Mouse (Mus musculus): ENCODE data around the gene Pank1. TPM values are rescaled to one million over a fixed set of nuclear protein-coding genes. Genes with fewer than 3 reads are reported as not detected.

The Pank1 gene
- polyA plus RNA-seq, 1 experiment from 2014 or later: 7.5 TPM

- no peak overlapping the region for H3K4me2 ChIP-seq (ENCODE audit: low read depth, low read length)
- peaks cover 13% of the 10 kb centered on the region for H3K4me1 ChIP-seq (replicated peaks; ENCODE audit: control insufficient read depth, insufficient read depth, low read length)
- no peak overlapping the region for H3K9ac ChIP-seq (ENCODE audit: low read length)
- no peak for ATAC-seq (ENCODE audit: low read depth)
- peaks cover 6% of the 10 kb centered on the region for H3K36me3 ChIP-seq (ENCODE audit: control insufficient read depth, insufficient read depth, low read length)
- no peaks in the 10 kb centered on the region for H3K9me3 ChIP-seq (ENCODE audit: control insufficient read depth, low read length)
- H3K4me3 ChIP-seq (ENCODE audit: low read length): no peak overlapping the region
- H3K27ac ChIP-seq (ENCODE audit: low read length): no peak overlapping the region
- 68% methylated on average over 5 of the region's 5 CpGs for WGBS
- no peaks in the 10 kb centered on the region for H3K27me3 ChIP-seq (ENCODE audit: control insufficient read depth, insufficient read depth, low read depth, low read length)
Measured at GRCm38 (mm10) chr19:34844760-34845159, 34.5 kb downstream of the Pank1 start.

GRCm38 (mm10) chr19:34844047-34844446 is 35.2 kb downstream of the Pank1 start:
- no peaks in the 10 kb centered on the region for H3K9me3 ChIP-seq (ENCODE audit: control insufficient read depth, low read length)
- ATAC-seq (ENCODE audit: low read depth): no peak
- peaks cover 6% of the 10 kb centered on the region for H3K36me3 ChIP-seq (ENCODE audit: control insufficient read depth, insufficient read depth, low read length)
- no peak overlapping the region for H3K27ac ChIP-seq (ENCODE audit: low read length)
- WGBS: 32% methylated on average over 9 of the region's 9 CpGs
- no peak overlapping the region for H3K9ac ChIP-seq (ENCODE audit: low read length)
- H3K4me3 ChIP-seq (ENCODE audit: low read length): no peak overlapping the region
- H3K4me2 ChIP-seq (ENCODE audit: low read depth, low read length): no peak overlapping the region
- no peaks in the 10 kb centered on the region for H3K27me3 ChIP-seq (ENCODE audit: control insufficient read depth, insufficient read depth, low read depth, low read length)
- peaks cover 13% of the 10 kb centered on the region for H3K4me1 ChIP-seq (replicated peaks; ENCODE audit: control insufficient read depth, insufficient read depth, low read length)

DNA sequence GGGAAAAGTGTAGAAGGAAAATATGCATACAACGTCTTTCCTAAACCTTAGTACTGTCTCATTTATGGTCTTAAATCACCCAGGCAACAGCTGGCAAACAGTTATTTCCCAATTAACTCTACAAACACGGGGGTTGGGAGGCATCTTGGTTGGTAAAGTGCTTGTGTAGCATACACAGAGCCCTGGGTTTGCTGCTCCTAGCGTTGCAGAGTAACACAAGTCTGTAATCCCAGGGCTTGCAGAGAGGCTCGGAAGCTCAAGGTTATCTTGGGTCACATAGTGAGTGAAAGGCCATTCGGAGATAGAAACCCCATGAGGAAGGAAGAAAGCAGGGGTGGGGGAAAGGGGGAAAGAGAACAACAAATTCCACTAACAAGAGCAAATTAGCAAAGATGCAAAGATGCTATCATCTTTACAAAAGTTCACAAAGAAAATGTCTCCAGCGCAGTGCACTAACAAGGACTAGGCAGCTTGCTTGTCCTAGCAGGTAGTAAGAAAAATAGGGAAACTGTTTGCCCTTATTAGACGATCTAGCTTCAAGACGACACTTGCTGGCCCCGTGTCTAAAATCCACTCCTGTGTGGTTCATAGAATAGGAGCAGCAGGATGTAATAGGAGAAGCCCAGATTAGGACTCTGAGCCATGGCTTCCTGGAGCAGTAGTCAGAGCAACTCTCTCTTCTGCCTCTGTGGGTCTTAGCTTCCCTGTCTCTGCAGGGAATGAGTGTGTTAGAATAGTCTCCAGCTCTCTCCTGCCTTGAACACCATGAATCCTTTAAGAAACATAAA is 37.3 kb downstream of the Pank1 start:
- no peak overlapping the region for H3K9ac ChIP-seq (ENCODE audit: low read length)

DNA sequence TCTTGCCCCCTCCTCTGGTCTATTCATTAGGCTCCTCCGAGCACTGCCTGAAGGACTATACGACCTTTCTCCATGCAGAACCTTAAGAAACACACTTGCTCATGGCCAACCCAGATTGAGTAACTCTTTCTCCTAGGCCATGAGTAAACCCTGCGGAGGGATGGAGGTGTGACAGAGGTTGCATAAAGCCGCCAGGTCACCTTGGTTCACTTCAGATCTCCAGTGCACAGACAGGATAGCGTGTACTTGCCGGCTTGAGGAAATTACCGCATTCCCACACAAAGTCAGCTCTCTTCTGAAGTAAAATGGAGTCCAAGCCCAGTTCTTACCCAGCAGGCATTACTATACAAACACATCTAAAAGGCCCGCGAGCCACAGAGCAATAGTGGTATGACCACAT is 40.6 kb downstream of the Pank1 start:
- ATAC-seq (ENCODE audit: low read depth): no peak
- Histone ChIP-seq H3K4me1 (replicated peaks; ENCODE audit: control insufficient read depth, insufficient read depth, low read length) (peaks cover under 1% of the 10 kb centered on the region; the same call in 1 of the 2 replicates), H3K4me3 (ENCODE audit: low read length) (no peak overlapping the region), H3K27ac (ENCODE audit: low read length) (no peak overlapping the region), H3K27me3 (ENCODE audit: control insufficient read depth, insufficient read depth, low read depth, low read length) (no peaks in the 10 kb centered on the region), H3K9ac (ENCODE audit: low read length) (no peak overlapping the region), H3K4me2 (ENCODE audit: low read depth, low read length) (no peak overlapping the region), H3K9me3 (ENCODE audit: control insufficient read depth, low read length) (no peaks in the 10 kb centered on the region), H3K36me3 (ENCODE audit: control insufficient read depth, insufficient read depth, low read length) (peaks cover 6% of the 10 kb centered on the region)
- 93% methylated on average over 9 of the region's 9 CpGs for WGBS

More for the DNA sequence above, 37.3 kb downstream of the Pank1 start:
- Histone ChIP-seq H3K27me3 (ENCODE audit: control insufficient read depth, insufficient read depth, low read depth, low read length) (no peaks in the 10 kb centered on the region), H3K4me3 (ENCODE audit: low read length) (no peak overlapping the region), H3K27ac (ENCODE audit: low read length) (no peak overlapping the region), H3K9me3 (ENCODE audit: control insufficient read depth, low read length) (no peaks in the 10 kb centered on the region), H3K4me1 (replicated peaks; ENCODE audit: control insufficient read depth, insufficient read depth, low read length) (peaks cover 13% of the 10 kb centered on the region), H3K36me3 (ENCODE audit: control insufficient read depth, insufficient read depth, low read length) (peaks cover 6% of the 10 kb centered on the region), H3K4me2 (ENCODE audit: low read depth, low read length) (no peak overlapping the region)
- no peak for ATAC-seq (ENCODE audit: low read depth)
- WGBS: 28% methylated on average over 9 of the region's 9 CpGs

DNA sequence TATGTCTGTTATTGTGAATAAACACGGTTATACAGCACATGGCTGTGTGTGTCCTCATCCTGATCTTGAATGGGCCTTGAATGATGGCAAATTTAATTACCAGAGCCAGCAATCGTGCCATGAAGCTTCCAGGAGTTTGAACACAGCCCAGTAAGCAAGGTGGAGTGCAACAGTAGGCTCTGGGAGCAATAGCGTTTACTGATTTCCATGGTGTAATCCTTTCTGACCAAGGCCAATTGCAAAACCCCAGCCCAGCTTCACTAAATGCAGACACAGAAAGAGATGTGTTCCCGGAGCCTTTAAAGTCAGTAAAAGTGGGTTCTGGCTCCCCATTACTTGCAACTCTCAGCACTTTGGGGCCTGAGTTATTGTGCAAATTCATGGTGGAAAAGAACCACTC is 47.6 kb downstream of the Pank1 start:
- no peak overlapping the region for H3K4me3 ChIP-seq (ENCODE audit: low read length)
- ATAC-seq (ENCODE audit: low read depth): no peak
- no peaks in the 10 kb centered on the region for H3K9me3 ChIP-seq (ENCODE audit: control insufficient read depth, low read length)
- H3K36me3 ChIP-seq (ENCODE audit: control insufficient read depth, insufficient read depth, low read length): no peaks in the 10 kb centered on the region; the same call in 1 of the 2 replicates
- no peak overlapping the region for H3K27ac ChIP-seq (ENCODE audit: low read length)
- 90% methylated on average over 4 of the region's 4 CpGs for WGBS
- no peak overlapping the region for H3K9ac ChIP-seq (ENCODE audit: low read length)
- no peak overlapping the region for H3K4me2 ChIP-seq (ENCODE audit: low read depth, low read length)
- no peaks in the 10 kb centered on the region for H3K27me3 ChIP-seq (ENCODE audit: control insufficient read depth, insufficient read depth, low read depth, low read length)
- no peaks in the 10 kb centered on the region for H3K4me1 ChIP-seq (replicated peaks; ENCODE audit: control insufficient read depth, insufficient read depth, low read length)

DNA sequence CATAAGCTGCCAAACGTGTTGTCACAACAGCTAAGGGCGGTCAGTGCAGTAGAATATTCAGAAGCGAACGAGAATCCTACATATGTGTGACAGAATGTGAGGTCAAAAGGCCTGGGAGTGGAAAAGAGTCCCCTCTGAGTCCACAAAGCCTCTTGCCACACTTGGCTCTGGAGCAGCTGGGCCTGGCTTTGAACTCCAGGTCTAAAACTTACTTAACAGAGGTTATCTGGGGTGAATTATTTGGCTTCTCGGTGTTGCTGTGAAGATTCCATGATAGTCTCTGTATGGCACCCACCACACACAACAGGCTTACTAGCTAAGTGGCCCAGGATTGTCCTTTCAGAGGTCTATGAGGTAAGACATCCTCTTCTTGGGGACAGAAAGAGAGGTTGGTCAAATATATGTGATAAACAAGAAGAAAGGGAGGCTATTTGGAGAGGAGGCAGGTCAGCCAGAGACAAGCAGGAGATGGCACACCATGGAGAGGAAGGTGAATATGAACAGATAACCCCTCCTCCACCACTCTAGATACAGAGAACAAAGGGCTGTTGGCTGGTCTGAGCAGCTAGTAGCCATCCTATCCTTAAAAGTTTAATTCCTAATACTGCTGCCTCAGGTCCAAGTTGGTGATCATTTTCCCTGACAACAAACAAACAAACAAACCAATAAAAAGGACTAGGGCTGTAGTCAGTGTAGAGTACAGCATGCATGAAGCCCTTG is 51.2 kb downstream of the Pank1 start:
- ATAC-seq (ENCODE audit: low read depth): no peak
- H3K36me3 ChIP-seq (ENCODE audit: control insufficient read depth, insufficient read depth, low read length): 0 out of 2 replicates have a peak, but pooled peaks cover 2% of the 10 kb centered on the region
- no peaks in the 10 kb centered on the region for H3K27me3 ChIP-seq (ENCODE audit: control insufficient read depth, insufficient read depth, low read depth, low read length)
- no peaks in the 10 kb centered on the region for H3K9me3 ChIP-seq (ENCODE audit: control insufficient read depth, low read length)
- H3K9ac ChIP-seq (ENCODE audit: low read length): no peak overlapping the region
- H3K27ac ChIP-seq (ENCODE audit: low read length): no peak overlapping the region
- no peaks in the 10 kb centered on the region for H3K4me1 ChIP-seq (replicated peaks; ENCODE audit: control insufficient read depth, insufficient read depth, low read length)
- no peak overlapping the region for H3K4me2 ChIP-seq (ENCODE audit: low read depth, low read length)
- H3K4me3 ChIP-seq (ENCODE audit: low read length): no peak overlapping the region
- 78% methylated on average over 5 of the region's 5 CpGs for WGBS

- H3K27me3 ChIP-seq (ENCODE audit: control insufficient read depth, insufficient read depth, low read depth, low read length): no peaks in the 10 kb centered on the region
- no peak for ATAC-seq (ENCODE audit: low read depth)
- H3K27ac ChIP-seq (ENCODE audit: low read length): no peak overlapping the region
- no peaks in the 10 kb centered on the region for H3K4me1 ChIP-seq (replicated peaks; ENCODE audit: control insufficient read depth, insufficient read depth, low read length)
- H3K9me3 ChIP-seq (ENCODE audit: control insufficient read depth, low read length): no peaks in the 10 kb centered on the region
- H3K4me3 ChIP-seq (ENCODE audit: low read length): no peak overlapping the region
- 0 out of 2 replicates have a peak, but pooled peaks cover 2% of the 10 kb centered on the region for H3K36me3 ChIP-seq (ENCODE audit: control insufficient read depth, insufficient read depth, low read length)
- H3K4me2 ChIP-seq (ENCODE audit: low read depth, low read length): no peak overlapping the region
- WGBS: 81% methylated on average over 6 of the region's 6 CpGs
- no peak overlapping the region for H3K9ac ChIP-seq (ENCODE audit: low read length)
Measured at GRCm38 (mm10) chr19:34827444-34827843, 51.8 kb downstream of the Pank1 start.

DNA sequence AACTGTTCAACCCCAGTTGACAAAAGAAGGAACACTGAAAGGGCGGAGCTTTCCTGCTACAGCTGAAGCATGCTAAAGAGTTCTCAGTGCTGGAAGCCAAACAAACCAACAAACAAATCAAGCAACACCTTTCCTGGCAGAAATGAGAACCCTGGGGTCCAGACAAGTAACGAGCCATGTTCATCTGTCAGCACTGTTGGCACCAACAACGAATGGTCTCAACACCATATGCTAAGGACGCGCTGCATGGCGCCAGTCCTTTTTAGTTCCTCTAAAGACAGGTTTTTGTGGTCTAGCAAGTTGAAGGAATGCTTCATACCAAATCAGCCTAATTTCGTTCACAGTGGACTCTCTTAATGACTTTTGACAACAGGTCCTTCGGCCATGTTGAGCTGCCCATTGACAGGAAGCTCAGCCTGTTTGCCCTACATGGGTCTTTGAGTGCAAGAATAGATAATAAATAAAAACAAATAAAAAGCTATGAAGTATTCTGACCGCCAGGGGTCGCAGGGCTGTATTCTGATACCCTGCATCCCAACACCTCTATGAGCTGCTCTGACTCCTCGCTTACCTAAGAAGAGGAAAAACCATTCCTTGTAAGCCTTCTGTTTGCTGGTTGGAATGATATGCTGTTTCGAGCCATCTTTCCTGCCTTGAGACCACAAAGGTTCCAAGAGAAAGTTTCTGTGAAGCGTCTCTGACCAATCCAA is 53.2 kb downstream of the Pank1 start:
- Histone ChIP-seq H3K4me3 (ENCODE audit: low read length) (no peak overlapping the region), H3K36me3 (ENCODE audit: control insufficient read depth, insufficient read depth, low read length) (0 out of 2 replicates have a peak, but pooled peaks cover 2% of the 10 kb centered on the region), H3K9me3 (ENCODE audit: control insufficient read depth, low read length) (no peaks in the 10 kb centered on the region), H3K27me3 (ENCODE audit: control insufficient read depth, insufficient read depth, low read depth, low read length) (no peaks in the 10 kb centered on the region), H3K4me1 (replicated peaks; ENCODE audit: control insufficient read depth, insufficient read depth, low read length) (no peaks in the 10 kb centered on the region), H3K27ac (ENCODE audit: low read length) (no peak overlapping the region), H3K9ac (ENCODE audit: low read length) (no peak overlapping the region), H3K4me2 (ENCODE audit: low read depth, low read length) (no peak overlapping the region)
- WGBS: 70% methylated on average over 13 of the region's 13 CpGs
- ATAC-seq (ENCODE audit: low read depth): no peak

DNA sequence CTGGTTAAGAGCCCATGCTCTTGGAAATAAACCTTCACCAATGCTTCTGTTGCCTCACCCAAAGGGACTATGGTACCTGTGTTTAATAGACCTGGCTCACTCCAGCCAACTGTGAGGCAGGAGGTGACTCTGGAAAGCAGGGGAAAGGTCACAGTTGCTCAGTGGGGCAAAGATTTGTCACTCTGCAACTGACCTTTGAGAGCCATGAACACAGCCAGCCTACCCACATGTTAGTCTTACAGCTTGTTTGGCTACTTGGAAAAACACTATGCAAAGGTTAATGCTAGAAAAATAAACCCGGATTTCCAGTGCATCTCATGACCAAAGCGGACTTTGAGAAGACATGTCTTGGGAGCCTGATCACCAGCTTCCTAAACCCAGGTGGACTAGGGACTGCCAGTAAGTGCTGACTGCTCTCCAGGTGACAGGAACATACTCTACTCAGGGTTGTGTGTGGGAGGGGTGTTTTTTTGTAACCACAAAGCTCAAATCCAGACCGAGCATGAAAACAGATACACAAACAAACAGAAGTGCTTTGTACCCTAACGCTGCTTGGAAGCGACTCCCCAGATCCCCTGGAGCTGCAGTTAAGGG is 59.6 kb downstream of the Pank1 start:
- ATAC-seq (ENCODE audit: low read depth): no peak

More for the DNA sequence above, 59.6 kb downstream of the Pank1 start:
- no peak overlapping the region for H3K4me2 ChIP-seq (ENCODE audit: low read depth, low read length)
- H3K27me3 ChIP-seq (ENCODE audit: control insufficient read depth, insufficient read depth, low read depth, low read length): no peaks in the 10 kb centered on the region
- H3K9me3 ChIP-seq (ENCODE audit: control insufficient read depth, low read length): no peaks in the 10 kb centered on the region
- no peak overlapping the region for H3K9ac ChIP-seq (ENCODE audit: low read length)
- H3K4me3 ChIP-seq (ENCODE audit: low read length): no peak overlapping the region
- H3K4me1 ChIP-seq (replicated peaks; ENCODE audit: control insufficient read depth, insufficient read depth, low read length): no peaks in the 10 kb centered on the region
- no peak overlapping the region for H3K27ac ChIP-seq (ENCODE audit: low read length)
- H3K36me3 ChIP-seq (ENCODE audit: control insufficient read depth, insufficient read depth, low read length): no peaks in the 10 kb centered on the region
- WGBS: 82% methylated on average over 5 of the region's 5 CpGs
